Mouse (Mus musculus) midbrain, embryonic 16.5 days (tissue): ENCODE data around the gene Spock1. TPM values are rescaled to one million over a fixed set of nuclear protein-coding genes. Genes with fewer than 3 reads are reported as not detected.

Experiments
- ATAC-seq: fragments of 200-750 bp; cut with Nextera tagmentation; 2 replicates; pipeline ENCODE4 v1.8.0; 2017; ENCODE audit warnings: moderate TSS enrichment
- H3K27ac ChIP-seq: fragments of 300-500 bp; sonication (generic); 2 replicates; pipeline ENCODE4 v1.5.1; 2014; ENCODE audit warnings: mild to moderate bottlenecking, low read length, mixed read lengths
- H3K27me3 ChIP-seq: fragments of 300-500 bp; sonication (generic); 2 replicates; pipeline ENCODE4 v1.6.1; 2014; ENCODE audit warnings: low read depth, low read length, mixed read lengths; ENCODE audit not compliant: control insufficient read depth, insufficient read depth
- H3K36me3 ChIP-seq: fragments of 300-500 bp; sonication (generic); 2 replicates; pipeline ENCODE4 v1.6.1; 2014; ENCODE audit warnings: mild to moderate bottlenecking, low read length, moderate library complexity, mixed read lengths; ENCODE audit not compliant: control insufficient read depth, insufficient read depth
- H3K4me1 ChIP-seq: fragments of 300-500 bp; sonication (generic); 2 replicates; pipeline ENCODE4 v1.6.1; 2014; ENCODE audit warnings: mild to moderate bottlenecking, low read length, mixed read lengths; ENCODE audit not compliant: control insufficient read depth, insufficient read depth
- H3K4me2 ChIP-seq: fragments of 300-500 bp; sonication (generic); 2 replicates; pipeline ENCODE4 v1.6.1; 2014; ENCODE audit warnings: mild to moderate bottlenecking, low read length, mixed read lengths
- H3K4me3 ChIP-seq: fragments of 300-500 bp; sonication (generic); 2 replicates; pipeline ENCODE4 v1.5.1; 2014; ENCODE audit warnings: low read depth, mild to moderate bottlenecking, low read length, moderate library complexity, mixed read lengths
- H3K9ac ChIP-seq: fragments of 300-500 bp; sonication (generic); 2 replicates; pipeline ENCODE4 v1.6.1; 2014; ENCODE audit warnings: low read depth, low read length, mixed read lengths
- H3K9me3 ChIP-seq: fragments of 300-500 bp; sonication (generic); replicated peaks from 2 replicates; pipeline ENCODE4 v1.6.1; 2014; ENCODE audit warnings: mild to moderate bottlenecking, low read length, mixed read lengths; ENCODE audit not compliant: control insufficient read depth, poor library complexity, severe bottlenecking
- WGBS: fragments of 180-500 bp; shearing (Covaris S2); extraction: QIAGEN DNeasy Blood & Tissue Kit; methylation state at CpG from one replicate; pipeline ENCODE4 v1.1.7; 2014; 5-methylcytosine and 5-hydroxymethylcytosine counted together
- polyA plus RNA-seq: library from polyadenylated mRNA; unstranded; fragments of >200 nt; fragmentation: Nextera tagmentation; extraction: Ambion mirVana; gene quantifications from 2 replicates; pipeline ENCODE4 v1.2.1, GENCODE M21; 2015

Gene Spock1
- polyA plus RNA-seq, 1 experiment from 2014 or later: 81.8 TPM

DNA sequence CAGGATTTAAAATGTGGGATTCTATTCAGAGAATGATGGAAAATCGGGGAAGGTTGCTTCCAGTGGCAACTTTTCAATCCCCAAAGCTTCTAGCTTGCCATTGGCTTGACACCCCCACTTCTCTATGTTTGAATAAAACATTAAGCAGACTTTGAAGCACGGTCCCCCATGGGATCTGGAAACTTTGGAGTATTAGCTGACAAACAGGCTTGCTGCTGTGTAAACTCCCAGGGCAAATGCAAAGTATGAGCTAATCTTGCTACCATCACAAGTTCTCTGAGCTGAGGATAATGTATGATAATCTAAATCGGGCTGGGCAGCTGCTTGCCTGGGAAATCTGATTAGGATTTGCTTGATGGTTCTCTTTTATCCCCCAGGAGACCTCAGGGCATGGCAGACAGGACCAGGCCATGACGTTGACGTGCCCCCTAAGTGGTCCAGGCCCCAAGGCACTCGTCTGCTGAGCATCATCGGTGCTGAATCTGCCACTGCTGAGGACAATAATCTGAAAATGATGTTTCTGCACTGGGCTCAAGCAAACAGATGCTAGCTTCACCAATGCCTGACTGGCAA is 284.1 kb downstream of the Spock1 start:
- Histone ChIP-seq H3K9me3 (peaks cover 6% of the 10 kb centered on the region), H3K4me3 (no peak overlapping the region), H3K27me3 (no peaks in the 10 kb centered on the region), H3K4me1 (no peaks in the 10 kb centered on the region), H3K36me3 (no peaks in the 10 kb centered on the region), H3K9ac (no peak overlapping the region), H3K4me2 (no peak overlapping the region), H3K27ac (no peak overlapping the region)
- WGBS: 27% methylated on average over 7 of the region's 7 CpGs
- 0 out of 2 replicates have a peak, but pooled peaks have one; percentile 45 for ATAC-seq

- Histone ChIP-seq H3K27ac (no peak overlapping the region), H3K4me2 (no peak overlapping the region), H3K9me3 (peaks cover 6% of the 10 kb centered on the region), H3K4me1 (0 out of 2 replicates have a peak, but pooled peaks cover 5% of the 10 kb centered on the region), H3K4me3 (no peak overlapping the region), H3K36me3 (no peaks in the 10 kb centered on the region), H3K27me3 (no peaks in the 10 kb centered on the region), H3K9ac (no peak overlapping the region)
- 65% methylated on average over 17 of the region's 17 CpGs for WGBS
- no peak for ATAC-seq
Observed at GRCm38 (mm10) chr13:57619079-57619768, 288.9 kb downstream of the Spock1 start.

- 0 out of 2 replicates have a peak overlapping the region, but pooled peaks have one; percentile 39 for H3K27ac ChIP-seq
- 28% methylated on average over 11 of the region's 11 CpGs for WGBS
- no peak overlapping the region for H3K4me2 ChIP-seq
Observed at GRCm38 (mm10) chr13:57611326-57612171, 296.6 kb downstream of the Spock1 start.

DNA sequence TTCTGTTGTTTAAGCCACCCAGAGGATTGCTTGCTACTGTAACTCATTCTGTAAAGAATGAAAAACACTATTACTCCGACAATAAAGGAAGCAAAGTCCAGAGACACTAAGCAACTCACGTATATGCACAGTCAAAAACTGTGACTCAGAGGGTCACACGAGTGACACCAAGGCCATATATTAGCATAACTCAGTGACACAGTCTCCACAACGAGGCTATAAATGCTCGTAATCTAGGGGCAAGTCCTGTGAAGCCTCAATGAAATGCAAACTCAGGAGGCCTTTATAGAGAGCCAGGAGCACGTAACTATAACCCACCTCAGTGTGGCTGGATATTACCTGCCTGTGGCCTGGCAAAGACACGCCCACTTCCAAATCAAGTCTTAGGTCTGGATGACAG is 298.2 kb downstream of the Spock1 start:
- Histone ChIP-seq H3K9me3 (peaks cover 5% of the 10 kb centered on the region; the same call in 1 of the 2 replicates), H3K9ac (no peak overlapping the region), H3K4me2 (no peak overlapping the region), H3K4me3 (no peak overlapping the region), H3K27me3 (no peaks in the 10 kb centered on the region), H3K4me1 (peaks cover 16% of the 10 kb centered on the region), H3K36me3 (no peaks in the 10 kb centered on the region), H3K27ac (no peak overlapping the region)
- 86% methylated on average over 7 of the region's 7 CpGs for WGBS
- ATAC-seq: no peak

More at GRCm38 (mm10) chr13:57611326-57612171, 296.6 kb downstream of the Spock1 start:
- H3K27me3 ChIP-seq: no peaks in the 10 kb centered on the region
- H3K9ac ChIP-seq: no peak overlapping the region
- peaks cover 5% of the 10 kb centered on the region; the same call in 1 of the 2 replicates for H3K9me3 ChIP-seq
- H3K4me1 ChIP-seq: peaks cover 14% of the 10 kb centered on the region
- H3K4me3 ChIP-seq: no peak overlapping the region
- no peaks in the 10 kb centered on the region for H3K36me3 ChIP-seq
- peak; percentile 55; the same call in 1 of the 2 replicates for ATAC-seq

DNA sequence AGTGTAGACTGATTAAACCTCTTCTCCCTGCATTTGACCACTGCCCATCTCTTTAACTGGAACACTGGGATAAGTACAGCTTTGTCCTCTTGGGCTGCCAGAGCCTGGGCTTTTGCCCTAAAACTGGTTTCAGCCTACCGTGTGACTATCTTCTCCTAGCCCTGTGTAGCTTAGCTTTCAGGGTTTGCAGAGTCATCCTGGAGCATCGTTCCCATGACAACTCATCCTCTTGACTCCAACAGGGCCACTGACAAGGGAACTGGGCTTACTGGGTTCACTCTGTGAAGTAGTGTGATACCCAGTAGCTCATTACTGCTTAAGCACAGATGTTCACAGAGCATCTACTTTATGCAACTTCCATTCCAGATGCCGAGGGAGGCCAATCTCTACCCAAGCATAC is 303.7 kb downstream of the Spock1 start:
- H3K27ac ChIP-seq: no peak overlapping the region

DNA sequence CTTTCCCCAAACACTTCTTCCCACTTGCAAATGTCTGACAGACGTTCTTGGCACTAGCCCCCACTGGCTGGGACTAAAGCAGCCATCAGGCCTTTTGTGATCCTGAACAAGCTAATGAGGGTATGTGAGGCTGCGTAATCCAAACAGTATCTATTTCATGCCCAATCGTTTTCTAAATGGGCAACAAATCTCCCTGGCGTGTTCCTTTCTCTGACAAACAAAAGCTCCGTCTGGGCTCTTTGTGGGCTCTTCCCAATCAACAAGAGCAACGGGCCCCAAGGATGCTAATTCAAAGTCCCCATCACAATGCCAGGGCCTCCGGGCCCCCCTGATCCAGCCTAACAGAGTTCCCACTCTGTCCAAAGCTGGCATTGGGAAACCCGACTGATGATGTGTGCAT is 304.9 kb downstream of the Spock1 start:
- 15% methylated on average over 8 of the region's 8 CpGs for WGBS
- peak; percentile 59; the same call in 1 of the 2 replicates for ATAC-seq
- H3K9ac ChIP-seq: no peak overlapping the region
- no peak overlapping the region for H3K27ac ChIP-seq
- H3K4me2 ChIP-seq: no peak overlapping the region
- H3K9me3 ChIP-seq: no peaks in the 10 kb centered on the region
- H3K36me3 ChIP-seq: no peaks in the 10 kb centered on the region
- H3K27me3 ChIP-seq: peaks cover 19% of the 10 kb centered on the region
- peaks cover 16% of the 10 kb centered on the region; the same call in 1 of the 2 replicates for H3K4me1 ChIP-seq
- H3K4me3 ChIP-seq: no peak overlapping the region

More for the DNA sequence above, 303.7 kb downstream of the Spock1 start:
- Histone ChIP-seq H3K9me3 (peaks cover 5% of the 10 kb centered on the region; the same call in 1 of the 2 replicates), H3K4me1 (peaks cover 13% of the 10 kb centered on the region; the same call in 1 of the 2 replicates), H3K27me3 (peaks cover 15% of the 10 kb centered on the region), H3K4me3 (no peak overlapping the region), H3K36me3 (no peaks in the 10 kb centered on the region), H3K9ac (no peak overlapping the region), H3K4me2 (no peak overlapping the region)
- no peak for ATAC-seq
- WGBS: 57% methylated on average over 3 of the region's 3 CpGs

DNA sequence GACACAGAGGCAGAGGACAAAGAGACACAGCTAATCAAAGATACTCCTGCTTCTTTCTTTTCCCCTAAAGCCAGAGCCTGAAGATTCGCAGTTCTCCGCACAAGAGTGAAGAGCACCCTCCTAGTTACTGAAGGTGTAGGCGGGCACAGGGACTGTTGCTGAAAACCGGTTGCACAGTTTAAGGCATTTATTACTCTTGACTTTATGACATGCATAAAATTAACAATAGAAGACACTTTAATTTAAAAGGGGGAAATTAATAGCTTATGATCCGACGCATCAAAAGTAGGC is 312.4 kb downstream of the Spock1 start:
- peaks cover 7% of the 10 kb centered on the region for H3K27me3 ChIP-seq
- peak overlapping the region; percentile 44 for H3K4me2 ChIP-seq
- H3K27ac ChIP-seq: peak overlapping the region; percentile 85
- 55% methylated on average over 6 of the region's 6 CpGs for WGBS
- no peaks in the 10 kb centered on the region for H3K9me3 ChIP-seq
- ATAC-seq: no peak
- no peak overlapping the region for H3K4me3 ChIP-seq
- peak overlapping the region; percentile 52; the same call in 1 of the 2 replicates for H3K9ac ChIP-seq
- H3K4me1 ChIP-seq: peaks cover 20% of the 10 kb centered on the region
- no peaks in the 10 kb centered on the region for H3K36me3 ChIP-seq

DNA sequence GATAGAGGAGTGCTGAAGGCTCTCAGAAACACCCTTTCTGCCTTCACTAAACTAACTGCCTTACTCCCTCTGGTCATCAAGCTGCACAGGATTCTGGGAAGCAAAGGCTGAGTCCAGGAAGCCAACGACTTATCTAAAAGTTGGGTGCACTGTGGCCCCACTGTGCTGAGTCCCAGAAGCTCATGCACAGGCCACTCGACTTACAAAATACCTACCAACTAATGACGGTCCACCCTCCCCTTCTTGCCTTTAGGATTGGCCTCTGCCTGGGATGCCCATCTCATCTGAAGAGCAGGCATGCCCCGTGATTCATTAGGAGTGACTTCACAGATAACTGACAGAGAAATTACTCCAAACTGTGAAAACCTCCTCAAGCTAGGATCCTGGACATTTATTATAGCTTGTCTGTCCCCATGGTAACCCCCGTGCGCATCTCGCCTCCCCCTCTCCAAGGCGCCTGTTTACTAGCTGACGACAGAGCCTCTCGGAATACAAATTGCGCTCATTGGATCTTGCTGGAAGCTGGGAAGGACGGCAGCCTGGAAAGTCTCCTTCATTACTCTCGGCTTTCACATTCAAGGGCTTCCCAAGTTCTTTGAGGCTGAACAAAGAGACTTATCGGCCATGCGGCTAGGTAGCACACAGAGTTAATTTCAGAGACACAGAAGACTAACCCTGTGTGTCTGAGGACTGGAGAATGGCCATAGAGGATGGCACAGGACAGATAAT is 312.9 kb downstream of the Spock1 start:
- no peaks in the 10 kb centered on the region for H3K36me3 ChIP-seq
- WGBS: 19% methylated on average over 15 of the region's 15 CpGs
- peak overlapping the region; percentile 44 for H3K4me2 ChIP-seq
- H3K4me1 ChIP-seq: peaks cover 20% of the 10 kb centered on the region
- peak overlapping the region; percentile 52; the same call in 1 of the 2 replicates for H3K9ac ChIP-seq
- peak overlapping the region; percentile 85 for H3K27ac ChIP-seq
- H3K27me3 ChIP-seq: peaks cover 6% of the 10 kb centered on the region
- ATAC-seq: peak; percentile 85
- no peak overlapping the region for H3K4me3 ChIP-seq
- no peaks in the 10 kb centered on the region for H3K9me3 ChIP-seq
